Mouse (Mus musculus): ENCODE measurements around the gene Ugt1a6b.
"Not testable (repeated sequence)": the region's sequence is repeated elsewhere in the genome, so short reads cannot be mapped to it uniquely, and the experiment has no call there.

GRCm38 (mm10) chr1:88098546-88098945 lies 4.5 kb upstream of the Ugt1a6b start:
- TF ChIP-seq POLR2A (IDR thresholded peaks at IDR 0.05; ENCODE audit: borderline replicate concordance, extremely low read depth, low read depth, low read length); CTCF (IDR thresholded peaks at IDR 0.05; ENCODE audit: insufficient read depth, low read length): not testable (repeated sequence)
